Mouse (Mus musculus) erythroblast, adult 5-6 weeks (primary cell): ENCODE data around the gene Atp2b2. TPM values are rescaled to one million over a fixed set of nuclear protein-coding genes. Genes with fewer than 3 reads are reported as not detected.
"Not testable (repeated sequence)": the region's sequence is repeated elsewhere in the genome, so short reads cannot be mapped to it uniquely, and the experiment has no call there.

Source experiments
- ATAC-seq: replicated peaks from 2 replicates; pipeline ENCODE4 v1.8.0; 2016; ENCODE audit warnings: moderate number of reproducible peaks, mild to moderate bottlenecking, moderate TSS enrichment, inconsistent platforms; ENCODE audit not compliant: poor library complexity, low FRiP score, severe bottlenecking
- total RNA-seq, 2 experiments: library from RNA; stranded (forward) in 1 of 2; stranded (reverse) in 1 of 2; fragments of 150-400 nt in 1 of 2; fragments of 200-764, 138-1000 nt in 1 of 2; gene quantifications; 2 replicates each; pipeline versions ENCODE4 v1.2.3 to v1.2.4; 2015 to 2017; ENCODE audit warnings: low replicate concordance in 2 of 2

The Atp2b2 gene
- total RNA-seq, 2 experiments from 2014 or later = under 0.01 TPM; not detected in 1

DNA sequence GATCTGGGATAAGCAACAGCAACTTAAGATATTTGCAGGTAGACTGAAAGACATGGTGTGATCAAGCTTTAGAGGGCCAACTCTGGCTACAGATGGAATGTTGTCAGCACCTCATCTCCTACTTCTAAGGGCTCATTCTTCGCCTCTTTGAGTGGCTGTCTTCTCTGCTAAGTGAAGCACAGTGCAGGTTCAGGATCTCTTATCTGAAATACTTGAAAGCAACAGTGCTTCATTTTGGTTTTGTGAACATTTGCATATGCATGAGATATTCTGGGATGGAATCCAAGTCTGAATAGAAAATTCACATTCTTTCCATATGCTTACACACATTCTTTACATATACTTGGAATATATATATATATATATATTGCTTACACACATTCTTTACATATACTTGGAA, 300.1 kb downstream of the Atp2b2 start:
- ATAC-seq = no peak

- no peak for ATAC-seq
Measured at GRCm38 (mm10) chr6:113741425-113741824, 301.0 kb downstream of the Atp2b2 start.

DNA sequence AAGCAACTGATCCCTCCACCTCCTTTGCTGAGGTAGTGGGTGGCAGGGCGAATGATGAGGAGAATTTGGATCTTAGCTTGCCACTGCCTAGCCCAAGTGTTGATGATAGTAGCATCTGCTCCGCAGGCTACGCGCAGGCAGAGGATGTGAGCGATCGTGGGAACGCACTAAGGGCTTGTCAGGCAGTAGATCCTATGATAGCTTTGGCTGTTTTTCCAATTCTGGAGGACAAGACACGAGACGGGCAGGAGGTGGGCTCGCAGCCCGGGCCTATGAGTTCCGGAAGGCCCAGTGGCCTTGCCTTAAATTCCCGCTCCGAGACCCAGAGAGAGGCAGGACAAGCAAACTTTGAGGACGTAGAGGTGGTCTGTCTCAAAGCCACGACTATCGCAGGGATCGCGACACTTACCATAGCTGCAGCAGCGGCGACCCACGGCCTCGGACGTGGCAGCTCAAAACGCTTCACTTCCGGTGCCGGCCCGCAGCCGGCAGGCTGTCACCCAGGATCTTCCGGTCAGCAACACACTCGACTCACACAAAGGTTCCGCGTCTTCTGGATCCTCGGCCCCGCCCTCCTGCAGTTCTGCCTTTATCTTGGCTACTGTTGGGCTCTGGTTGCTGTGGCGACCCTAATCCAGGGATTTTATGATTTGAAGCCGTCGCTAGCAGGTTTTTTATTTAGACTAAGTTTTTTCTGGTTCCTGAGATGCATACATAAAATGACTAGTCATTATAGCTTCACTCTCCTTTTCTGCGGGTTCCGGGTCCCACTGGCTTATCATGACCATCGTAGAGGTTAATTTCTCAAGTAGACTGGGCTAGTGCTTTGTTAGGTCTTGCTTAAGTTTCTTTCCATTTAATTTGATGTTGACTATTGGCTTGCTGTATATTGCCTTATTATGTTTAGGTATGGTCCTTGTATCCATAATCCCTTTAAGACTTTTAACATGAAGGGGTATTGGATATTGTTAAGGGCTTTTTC, 301.9 kb downstream of the Atp2b2 start, which contains the start of gene Sec13:
Sec13 (minus strand) TSS at position 508 of the 982 bp plus-strand sequence.
- ATAC-seq = peak; percentile 92

DNA sequence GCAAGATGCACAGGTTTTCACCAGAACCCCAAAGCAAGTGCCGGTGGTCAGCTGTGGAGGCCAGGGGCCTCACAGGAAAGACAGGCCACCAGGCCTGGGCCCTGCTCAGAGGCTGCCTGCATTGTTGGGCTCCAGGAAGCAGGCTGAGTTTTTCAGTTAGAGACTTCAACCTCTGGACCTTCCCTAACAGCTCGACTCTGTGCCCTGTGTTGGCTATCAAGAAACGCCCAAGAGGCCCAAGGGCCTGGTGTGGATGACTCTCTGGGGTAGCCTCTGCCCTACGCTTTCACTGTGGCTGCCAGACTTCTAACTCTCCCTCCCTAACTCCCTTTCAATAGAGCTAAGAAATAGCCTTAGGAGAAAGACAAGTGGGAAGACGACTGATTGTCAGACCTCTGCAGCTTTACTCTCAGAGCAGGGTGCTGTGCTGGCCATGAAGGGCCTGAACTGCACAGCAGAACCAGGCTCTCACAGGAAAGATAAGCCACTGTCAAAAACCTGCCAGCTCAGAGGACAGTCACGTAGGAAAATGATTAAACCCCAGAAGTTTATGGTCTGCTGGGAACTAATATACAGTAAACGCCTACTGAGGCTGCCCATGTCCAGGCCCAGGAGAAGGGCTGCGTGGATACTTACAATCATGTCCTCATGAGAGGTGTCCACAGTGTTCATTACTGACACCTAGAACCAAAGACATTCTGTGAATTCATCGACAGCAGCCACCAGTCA, 304.9 kb downstream of the Atp2b2 start:
- no peak for ATAC-seq

- no peak for ATAC-seq
Measured at GRCm38 (mm10) chr6:113731296-113731695, 311.1 kb downstream of the Atp2b2 start.

GRCm38 (mm10) chr6:113728181-113728580, 314.2 kb downstream of the Atp2b2 start:
- ATAC-seq = no peak

DNA sequence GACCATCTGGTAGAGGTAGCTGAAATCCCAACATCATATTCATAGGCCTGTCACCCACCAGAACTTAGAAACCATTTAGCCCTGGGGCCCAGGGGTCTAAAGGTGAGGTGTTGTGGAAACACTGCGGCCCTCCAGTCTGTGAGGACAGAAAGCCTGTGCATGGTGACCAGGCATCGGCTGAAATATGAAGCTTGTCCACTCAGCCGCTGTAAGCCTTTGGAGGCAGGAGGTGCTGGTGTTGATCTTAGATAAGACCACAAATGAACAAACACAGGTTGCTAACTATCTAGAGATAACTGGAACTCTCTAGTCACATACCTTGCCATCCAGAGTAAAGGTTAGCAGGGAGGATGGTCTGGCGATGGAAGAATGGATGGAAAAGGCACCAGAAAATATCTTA, 321.4 kb downstream of the Atp2b2 start:
- ATAC-seq = no peak

GRCm38 (mm10) chr6:113719878-113720277, 322.5 kb downstream of the Atp2b2 start, which contains the start of gene Ghrl:
TSS of gene Ghrl (minus strand) at chr6:113719880.
- ATAC-seq = no peak

GRCm38 (mm10) chr6:113717541-113717940, 324.9 kb downstream of the Atp2b2 start:
- ATAC-seq = no peak

- ATAC-seq = no peak
Measured at GRCm38 (mm10) chr6:113714797-113715196, 327.6 kb downstream of the Atp2b2 start.

- ATAC-seq = no peak
Measured at GRCm38 (mm10) chr6:113714276-113714675, 328.1 kb downstream of the Atp2b2 start.

- not testable (repeated sequence) for ATAC-seq
Measured at GRCm38 (mm10) chr6:113713389-113713788, 329.0 kb downstream of the Atp2b2 start.

DNA sequence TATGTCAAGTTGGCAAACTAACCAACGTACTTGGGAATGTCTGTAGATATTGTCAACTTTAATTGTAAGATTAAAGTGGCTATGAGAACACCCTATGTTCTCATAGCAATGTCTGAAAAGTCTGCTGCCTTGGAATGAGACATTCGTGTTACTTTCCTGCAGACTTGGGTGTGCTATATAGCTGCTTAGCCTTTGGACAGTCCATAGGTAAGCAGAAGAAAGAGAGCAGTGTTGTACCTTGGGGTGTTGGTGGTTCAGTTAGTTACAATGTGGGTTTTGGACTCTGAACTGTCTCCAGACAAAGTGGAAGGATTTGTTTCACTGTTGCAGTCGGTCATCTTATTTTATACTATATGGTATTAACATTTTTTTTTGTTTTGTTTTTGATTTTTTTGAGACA, 329.7 kb downstream of the Atp2b2 start:
- no peak for ATAC-seq

DNA sequence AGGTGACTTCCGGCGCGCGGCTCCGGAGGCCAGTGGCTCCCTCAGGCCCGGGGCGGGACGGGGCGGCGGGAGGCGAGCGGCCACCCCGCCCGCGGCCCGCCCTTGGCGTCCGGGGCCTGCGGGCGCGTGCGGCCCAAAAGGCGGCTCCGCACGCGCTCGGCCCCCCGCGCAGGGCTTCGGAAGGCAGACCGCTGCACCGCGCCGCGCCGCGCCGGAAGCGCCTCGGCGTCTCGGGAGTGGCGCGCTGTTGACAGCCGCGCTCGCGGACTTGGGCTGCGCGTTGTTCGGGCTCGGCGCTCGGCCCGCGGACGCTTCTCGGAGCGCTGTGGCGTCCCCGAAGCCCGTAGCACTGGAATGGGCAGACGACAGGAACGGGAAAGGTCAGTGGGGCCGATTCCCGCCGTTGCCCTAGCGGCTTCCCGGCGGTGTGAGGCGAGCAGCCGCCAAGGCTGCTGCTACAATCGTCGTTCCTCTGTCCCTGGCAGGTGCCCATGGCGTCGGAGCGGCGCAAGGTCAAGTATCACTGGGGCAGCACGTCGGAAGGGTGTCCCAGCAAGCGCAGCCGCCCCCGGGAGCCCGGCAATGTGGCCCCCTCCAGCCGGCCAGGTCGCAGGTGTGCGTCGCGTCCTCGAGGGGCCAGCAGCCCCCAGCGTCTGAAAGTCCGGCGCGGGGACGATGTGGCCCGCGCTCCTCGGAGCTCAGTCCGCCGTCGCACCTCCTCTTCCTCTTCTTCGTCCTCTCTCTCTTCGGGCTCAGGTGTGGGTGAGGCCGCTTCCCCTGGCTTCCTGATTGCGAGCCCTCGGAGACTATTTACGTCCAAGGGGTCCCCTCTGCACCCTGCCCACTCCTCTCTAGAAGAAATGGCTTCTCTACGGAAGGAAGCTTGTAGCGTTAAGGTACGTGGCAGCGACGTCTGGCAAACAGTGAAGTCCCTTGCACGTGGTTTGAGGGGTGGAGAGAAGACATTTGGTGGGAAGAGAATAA, 344.9 kb downstream of the Atp2b2 start:
- ATAC-seq = 0 out of 2 replicates have a peak, but pooled peaks have one; percentile 7

DNA sequence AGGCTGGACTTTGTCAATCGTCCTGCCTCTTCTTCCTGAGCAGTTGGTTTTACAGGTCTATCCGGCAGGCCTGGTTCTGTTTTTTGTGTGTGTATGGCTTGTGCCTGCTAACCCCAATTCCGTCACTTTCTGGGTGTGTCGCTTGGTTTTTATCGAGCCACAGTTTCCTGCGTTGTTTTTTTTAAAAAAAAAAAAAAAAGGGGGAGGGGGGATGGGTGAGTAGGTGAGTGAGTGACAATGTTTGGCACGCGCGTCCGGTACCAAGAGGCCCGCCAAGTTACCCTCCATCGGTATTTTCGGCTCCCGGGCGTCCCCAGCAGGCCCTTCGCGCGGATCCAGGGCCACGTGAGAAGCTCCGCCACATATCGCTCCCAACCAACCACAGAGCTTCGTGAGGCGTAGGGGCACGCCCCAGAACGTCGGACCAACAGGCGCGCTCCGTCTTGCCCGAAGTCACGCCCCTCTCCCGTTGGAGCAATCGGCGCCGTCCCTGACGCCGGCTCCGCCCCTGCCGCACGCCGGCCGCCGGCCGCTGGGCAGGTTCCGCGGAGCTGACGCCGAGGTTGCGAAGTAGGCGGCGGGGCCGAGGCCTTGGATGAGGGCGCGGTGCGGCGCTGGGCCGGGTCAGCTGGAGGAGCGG, 345.7 kb downstream of the Atp2b2 start, which contains the start of gene Tatdn2:
Tatdn2 (plus strand) TSS at position 469 of the 640 bp plus-strand sequence.
- ATAC-seq = peak; percentile 92

DNA sequence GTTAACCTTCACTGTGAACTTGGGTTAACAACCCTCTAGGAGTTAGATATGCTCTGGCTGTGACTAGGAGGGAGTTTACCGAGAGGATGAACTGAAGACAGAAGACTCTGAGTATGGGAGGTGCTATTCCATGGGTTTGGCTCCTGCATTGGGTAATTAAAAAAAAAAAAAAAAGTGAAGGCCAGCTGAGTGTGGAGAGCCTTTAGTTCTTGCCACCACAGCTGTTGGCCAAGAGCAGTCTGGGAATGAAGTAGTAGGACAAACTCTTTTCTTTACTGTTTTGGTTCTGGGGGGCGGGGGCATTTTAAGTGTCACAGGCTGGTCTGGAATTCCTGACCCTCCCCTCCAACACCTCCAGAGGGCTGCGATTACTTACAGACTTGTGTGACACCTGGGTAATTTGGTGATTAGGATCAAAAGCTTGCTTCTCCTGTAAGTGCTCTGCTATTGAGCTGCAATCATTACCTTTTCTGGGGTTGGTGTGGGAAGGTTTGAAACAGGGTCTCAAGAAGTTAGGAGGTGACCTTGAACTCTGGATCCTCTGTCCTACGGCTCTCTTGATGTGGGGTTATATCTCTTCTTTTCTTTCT, 346.6 kb downstream of the Atp2b2 start:
- ATAC-seq = no peak

DNA sequence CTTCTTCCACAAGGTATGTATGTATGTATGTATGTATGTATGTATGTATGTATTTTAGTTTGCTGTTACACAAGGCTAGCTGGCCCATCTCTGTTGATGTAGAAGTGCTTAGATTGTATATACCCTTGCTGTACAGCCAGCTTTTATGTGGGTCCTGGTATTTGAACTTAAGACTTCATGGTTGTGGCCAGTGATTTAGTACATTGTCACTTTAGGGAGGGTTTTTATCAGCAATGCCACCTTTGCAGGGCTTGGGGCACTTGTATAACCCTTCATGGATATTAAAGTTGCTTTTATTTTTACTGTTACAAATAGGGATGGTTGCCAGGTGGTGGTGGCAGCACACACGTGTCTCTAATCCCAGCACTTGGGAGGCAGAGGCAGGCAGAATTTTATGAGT, 347.2 kb downstream of the Atp2b2 start:
- no peak for ATAC-seq
